Mouse (Mus musculus): ENCODE results near the gene Fcf1.

DNA sequence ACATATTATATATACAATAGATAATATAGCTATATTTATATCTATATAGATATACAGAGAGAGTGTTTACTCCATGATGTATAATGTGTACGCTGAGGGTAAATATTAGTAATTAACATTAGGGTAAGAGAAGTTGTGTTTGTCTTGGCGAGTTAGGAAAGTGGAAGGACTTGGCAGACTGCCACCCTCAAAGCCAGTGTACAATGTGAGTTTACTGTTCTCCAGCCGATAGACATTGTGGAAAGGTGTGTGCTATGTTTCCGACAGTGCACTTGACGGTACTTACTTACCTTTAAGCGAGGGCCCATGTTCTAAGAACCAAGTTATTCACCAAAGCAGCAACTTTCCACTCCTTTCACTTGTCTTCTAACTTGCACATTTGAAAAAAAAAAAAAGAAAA lies 19.9 kb upstream of the Fcf1 start:
- TF ChIP-seq CTCF (IDR thresholded peaks at IDR 0.05; ENCODE audit: low read depth, low read length) (no peak), EP300 (IDR thresholded peaks at IDR 0.05; ENCODE audit: insufficient read depth, low read depth, low read length) (no peak), POLR2A (IDR thresholded peaks at IDR 0.05; ENCODE audit: insufficient read depth, low read length) (no peak)
